Mouse (Mus musculus) liver, embryonic 14.5 days (tissue): Measurements from ENCODE around the gene Gna12. TPM values are rescaled to one million over a fixed set of nuclear protein-coding genes. Genes with fewer than 3 reads are reported as not detected.
A peak's percentile ranks its signal among the peaks of the same experiment; 100 is the strongest.

Experiments
- ATAC-seq: fragments of 200-750 bp; cut with Nextera tagmentation; 2 replicates; pipeline ENCODE4 v1.8.0; 2017; ENCODE audit warnings: moderate number of reproducible peaks, mild to moderate bottlenecking, moderate library complexity; ENCODE audit not compliant: insufficient read depth
- DNase-seq, 3 experiments: peaks; one replicate each; pipeline ENCODE4 v3.0.0-alpha.2; 2012 to 2013; ENCODE audit warnings: low read depth in 3 of 3, low spot score in 3 of 3
- H3K27ac ChIP-seq: fragments of 300-500 bp; sonication (generic); 2 replicates; pipeline ENCODE4 v1.5.1; 2014; ENCODE audit warnings: moderate library complexity, mild to moderate bottlenecking, control low read depth, inconsistent platforms
- H3K27me3 ChIP-seq: fragments of 300-500 bp; sonication (generic); 2 replicates; pipeline ENCODE4 v1.6.1; 2014; ENCODE audit warnings: mild to moderate bottlenecking, low read length, moderate library complexity; ENCODE audit not compliant: control insufficient read depth, insufficient read depth
- H3K36me3 ChIP-seq: fragments of 300-500 bp; sonication (generic); replicated peaks from 2 replicates; pipeline ENCODE4 v1.6.1; 2014; ENCODE audit warnings: low read depth; ENCODE audit not compliant: control insufficient read depth, insufficient read depth
- H3K4me1 ChIP-seq, 2 experiments: fragments of 200-500 bp in 1 of 2; fragments of 300-500 bp in 1 of 2; sonication (generic) in 1 of 2; replicated peaks; 2 replicates each; pipeline ENCODE4 v1.6.1; 2012 to 2014; ENCODE audit warnings: antibody characterized with exemption in 1 of 2, inconsistent platforms in 1 of 2, low read length in 1 of 2; ENCODE audit not compliant: control insufficient read depth in 2 of 2, insufficient read depth in 2 of 2
- H3K4me2 ChIP-seq: fragments of 300-500 bp; sonication (generic); 2 replicates; pipeline ENCODE4 v1.6.1; 2014; ENCODE audit warnings: low read depth, mild to moderate bottlenecking, control low read depth, moderate library complexity
- H3K4me3 ChIP-seq, 2 experiments: fragments of 200-500 bp in 1 of 2; fragments of 300-500 bp in 1 of 2; sonication (generic) in 1 of 2; 2 replicates each; pipeline ENCODE4 v1.5.1; 2012 to 2014; ENCODE audit warnings: low read depth in 2 of 2, low read length in 2 of 2, mild to moderate bottlenecking in 2 of 2, control low read depth in 1 of 2, inconsistent platforms in 1 of 2, moderate library complexity in 1 of 2; ENCODE audit not compliant: insufficient read depth in 1 of 2
- H3K9ac ChIP-seq: fragments of 300-500 bp; sonication (generic); replicated peaks from 2 replicates; pipeline ENCODE4 v1.6.1; 2014; ENCODE audit warnings: mild to moderate bottlenecking, control low read depth, moderate library complexity
- H3K9me3 ChIP-seq: fragments of 300-500 bp; sonication (generic); 2 replicates; pipeline ENCODE4 v1.6.1; 2016; ENCODE audit warnings: low read length, mixed read lengths; ENCODE audit not compliant: control insufficient read depth
- CTCF ChIP-seq: IDR thresholded peaks from 2 replicates; pipeline ENCODE4 v1.5.1; 2016; ENCODE audit warnings: antibody characterized with exemption, low read depth, control low read depth
- EP300 ChIP-seq: IDR thresholded peaks from 2 replicates; pipeline ENCODE4 v1.6.1; 2016; ENCODE audit warnings: antibody characterized with exemption, low read depth
- WGBS: fragments of 180-500 bp; shearing (Covaris S2); extraction: QIAGEN DNeasy Blood & Tissue Kit; methylation state at CpG from one replicate; pipeline ENCODE4 v1.1.7; 2014; ENCODE audit not compliant: insufficient replicate concordance; 5-methylcytosine and 5-hydroxymethylcytosine counted together
- polyA plus RNA-seq, 2 experiments: library from polyadenylated mRNA; depleted of rRNA in 1 of 2; stranded (reverse) in 1 of 2; unstranded in 1 of 2; fragments of >200 nt; fragmentation: Nextera tagmentation in 1 of 2; extraction: Ambion mirVana in 1 of 2; gene quantifications; 2 replicates each; pipeline versions ENCODE4 v1.2.1 to v1.2.3; 2012 to 2014

Gna12 gene
- polyA plus RNA-seq, 2 experiments, result 5.4 to 14.2 TPM

GRCm38 (mm10) chr5:140841942-140842341, 11.7 kb upstream of the Gna12 start:
- Histone ChIP-seq H3K4me2 (no peak overlapping the region), H3K27ac (no peak overlapping the region), H3K9ac (no peak overlapping the region), H3K9me3 (no peaks in the 10 kb centered on the region), H3K36me3 (no peaks in the 10 kb centered on the region), H3K27me3 (no peaks in the 10 kb centered on the region; the same call in 1 of the 2 replicates), H3K4me1 (no peaks in the 10 kb centered on the region), H3K4me3 (no peak overlapping the region)
- ATAC-seq (no peak), DNase-seq (no peak)
- no peak for TF ChIP-seq CTCF
- no peak for TF ChIP-seq EP300
- 37% methylated on average over 4 of the region's 4 CpGs for WGBS

GRCm38 (mm10) chr5:140831064-140831431, 817 bp upstream of the Gna12 start:
- DNase-seq (peak in 1 of 3 experiments; percentile 37), ATAC-seq (peak; percentile 24; the same call in 1 of the 2 replicates)
- no peaks in the 10 kb centered on the region for H3K36me3 ChIP-seq
- TF ChIP-seq EP300 (peak; percentile 30; the same call in 1 of the 2 replicates), CTCF (no peak)
- H3K9me3 ChIP-seq, result no peaks in the 10 kb centered on the region
- peaks cover 25% of the 10 kb centered on the region in 2 experiments for H3K4me1 ChIP-seq
- H3K9ac ChIP-seq, result no peak overlapping the region; the same call in 1 of the 2 replicates
- WGBS, result 50% methylated on average over 8 of the region's 8 CpGs
- H3K4me2 ChIP-seq, result peak overlapping the region; percentile 75
- no peaks in the 10 kb centered on the region for H3K27me3 ChIP-seq
- H3K27ac ChIP-seq, result peak overlapping the region; percentile 50
- peak overlapping the region in 1 of 2 experiments; percentile 47; a peak in 2 of 4 replicates for H3K4me3 ChIP-seq

GRCm38 (mm10) chr5:140829911-140830294, 328 bp downstream of the Gna12 start:
- Histone ChIP-seq H3K36me3 (no peaks in the 10 kb centered on the region), H3K9me3 (no peaks in the 10 kb centered on the region), H3K4me3 (peak overlapping the region; percentile 74), H3K9ac (peak overlapping the region; percentile 85), H3K4me1 (peaks cover 29 to 33% of the 10 kb centered on the region in 2 experiments), H3K27me3 (no peaks in the 10 kb centered on the region), H3K4me2 (peak overlapping the region; percentile 100), H3K27ac (no peak overlapping the region)
- under 1% methylated on average over 57 of the region's 58 CpGs for WGBS
- ATAC-seq, result no peak
- TF ChIP-seq CTCF, result no peak
- TF ChIP-seq EP300, result no peak
- DNase-seq, result no peak

GRCm38 (mm10) chr5:140829081-140829910, 935 bp downstream of the Gna12 start:
- Histone ChIP-seq H3K4me1 (peaks cover 29 to 36% of the 10 kb centered on the region in 2 experiments), H3K9me3 (no peaks in the 10 kb centered on the region), H3K4me3 (peak overlapping the region; percentile 74), H3K4me2 (peak overlapping the region; percentile 100), H3K9ac (peak overlapping the region; percentile 85), H3K36me3 (no peaks in the 10 kb centered on the region), H3K27ac (no peak overlapping the region), H3K27me3 (no peaks in the 10 kb centered on the region)
- TF ChIP-seq CTCF, result no peak; the same call in 1 of the 2 replicates
- TF ChIP-seq EP300, result no peak
- WGBS, result 25% methylated on average over 18 of the region's 18 CpGs
- ATAC-seq (no peak), DNase-seq (no peak)

- 48% methylated on average over 2 of the region's 2 CpGs for WGBS
- Histone ChIP-seq H3K27ac (no peak overlapping the region), H3K9ac (no peak overlapping the region), H3K27me3 (no peaks in the 10 kb centered on the region), H3K9me3 (no peaks in the 10 kb centered on the region), H3K4me2 (peak overlapping the region; percentile 100), H3K4me3 (peak overlapping the region in 1 of 2 experiments; percentile 5; a peak in 1 of 4 replicates), H3K4me1 (peaks cover 32 to 41% of the 10 kb centered on the region in 2 experiments), H3K36me3 (no peaks in the 10 kb centered on the region)
- TF ChIP-seq CTCF, result no peak
- no peak for DNase-seq
- ATAC-seq, result no peak
These were observed 1.9 kb downstream of the Gna12 start for GRCm38 (mm10) chr5:140828363-140828762.
